Mouse (Mus musculus) frontal cortex, postnatal 36 days (tissue): ENCODE results near the gene Barhl2.

Experiments used
- DNase-seq, 2 experiments: peaks; one replicate each; pipeline ENCODE4 v3.0.0; 2022; ENCODE audit warnings: low spot score in 2 of 2

Barhl2 gene

DNA sequence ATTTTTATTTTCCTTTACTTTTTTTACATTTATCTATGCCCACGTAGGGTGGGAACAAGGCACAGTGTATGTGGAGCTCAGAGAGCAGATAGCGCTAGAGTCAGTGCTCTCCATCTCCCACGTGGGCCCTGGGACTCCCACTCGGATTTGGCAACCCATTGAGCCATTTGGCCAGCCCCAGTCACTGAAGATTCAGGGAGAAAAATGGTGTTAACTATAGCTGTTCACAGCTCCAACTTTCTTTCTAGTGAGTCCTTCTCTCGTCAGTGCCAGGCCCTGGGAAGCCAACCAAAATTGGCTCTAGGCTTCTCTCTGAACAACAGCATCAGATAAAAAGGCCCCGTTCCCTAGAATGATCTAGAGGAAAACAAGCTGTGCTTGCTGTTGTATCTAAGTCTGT is 42.2 kb downstream of the Barhl2 start:
- no peak for DNase-seq

DNA sequence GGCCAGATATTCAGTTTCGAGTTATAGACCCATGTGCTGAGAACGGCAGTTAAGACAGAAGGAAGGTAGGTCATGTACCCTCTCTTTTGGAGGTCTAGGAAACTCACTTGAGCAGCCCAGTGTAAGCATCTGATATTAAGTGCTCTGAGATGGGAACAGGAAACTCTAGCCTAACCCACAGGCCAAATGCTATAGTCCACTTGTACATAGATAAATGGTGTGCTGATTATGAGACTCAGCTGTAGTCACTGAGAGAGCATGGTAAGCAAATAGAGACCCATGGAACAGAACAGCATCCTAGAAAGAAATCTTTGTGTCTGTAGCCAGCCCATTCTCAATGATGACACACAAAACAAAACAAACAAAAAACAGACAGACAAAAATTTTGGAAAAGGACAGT is 55.2 kb downstream of the Barhl2 start:
- no peak for DNase-seq
